Mouse (Mus musculus) liver, embryonic 14.5 days (tissue): Measurements from ENCODE around the gene Gm49387.

Source experiments
- CTCF ChIP-seq: IDR thresholded peaks from 2 replicates; pipeline ENCODE4 v1.5.1; 2016; ENCODE audit warnings: antibody characterized with exemption, low read depth, control low read depth
- EP300 ChIP-seq: IDR thresholded peaks from 2 replicates; pipeline ENCODE4 v1.6.1; 2016; ENCODE audit warnings: antibody characterized with exemption, low read depth

GRCm38 (mm10) chr14:31576846-31577697, 63.6 kb downstream of the Gm49387 start:
- TF ChIP-seq CTCF (no peak), EP300 (no peak)
